Mouse (Mus musculus) midbrain, embryonic 12.5 days (tissue): Measurements from ENCODE around the gene Chpf. TPM values are rescaled to one million over a fixed set of nuclear protein-coding genes. Genes with fewer than 3 reads are reported as not detected.

Experiments used
- ATAC-seq: fragments of 200-750 bp; cut with Nextera tagmentation; 2 replicates; pipeline ENCODE4 v1.8.0; 2017; ENCODE audit warnings: low read depth, moderate TSS enrichment, moderate library complexity; ENCODE audit not compliant: low FRiP score
- H3K27ac ChIP-seq: fragments of 300-500 bp; sonication (generic); replicated peaks from 2 replicates; pipeline ENCODE4 v1.5.1; 2016; ENCODE audit warnings: mild to moderate bottlenecking
- H3K27me3 ChIP-seq: fragments of 300-500 bp; sonication (generic); 2 replicates; pipeline ENCODE4 v1.6.1; 2016; ENCODE audit warnings: mild to moderate bottlenecking
- H3K36me3 ChIP-seq: fragments of 300-500 bp; sonication (generic); 2 replicates; pipeline ENCODE4 v1.6.1; 2016
- H3K4me1 ChIP-seq: fragments of 300-500 bp; sonication (generic); 2 replicates; pipeline ENCODE4 v1.6.1; 2016
- H3K4me2 ChIP-seq: fragments of 300-500 bp; sonication (generic); replicated peaks from 2 replicates; pipeline ENCODE4 v1.6.1; 2016; ENCODE audit warnings: mild to moderate bottlenecking, moderate library complexity
- H3K4me3 ChIP-seq: fragments of 300-500 bp; sonication (generic); 2 replicates; pipeline ENCODE4 v1.5.1; 2016; ENCODE audit warnings: mild to moderate bottlenecking
- H3K9ac ChIP-seq: fragments of 300-500 bp; sonication (generic); replicated peaks from 2 replicates; pipeline ENCODE4 v1.6.1; 2016; ENCODE audit warnings: mild to moderate bottlenecking, moderate library complexity
- H3K9me3 ChIP-seq: fragments of 300-500 bp; sonication (generic); 2 replicates; pipeline ENCODE4 v1.6.1; 2016; ENCODE audit warnings: mild to moderate bottlenecking
- WGBS: fragments of 180-500 bp; shearing (Covaris S2); methylation state at CpG from one replicate; pipeline ENCODE4 v1.1.7; 2016; 5-methylcytosine and 5-hydroxymethylcytosine counted together
- polyA plus RNA-seq: library from polyadenylated mRNA; unstranded; fragments of >200 nt; fragmentation: Nextera tagmentation; extraction: Ambion mirVana; gene quantifications from 2 replicates; pipeline ENCODE4 v1.2.1, GENCODE M21; 2016

Gene Chpf
- 35.9 and 36.3 TPM in 2 replicates for polyA plus RNA-seq

- peaks cover 42% of the 10 kb centered on the region for H3K27me3 ChIP-seq
- peaks cover 38% of the 10 kb centered on the region for H3K4me1 ChIP-seq
- H3K4me2 ChIP-seq: peak within 1 kb of the TSS; percentile 90
- H3K9me3 ChIP-seq: no peaks in the 10 kb centered on the region
- H3K36me3 ChIP-seq: peaks cover 40% of the 10 kb centered on the region
- H3K27ac ChIP-seq: peak within 1 kb of the TSS; percentile 78
- WGBS: under 1% methylated on average over 62 of the region's 76 CpGs
- ATAC-seq: peak; percentile 93
- H3K4me3 ChIP-seq: peak within 1 kb of the TSS; percentile 82
- H3K9ac ChIP-seq: peak within 1 kb of the TSS; percentile 86
These were observed at the start of gene Chpf, which contains the start of gene Tmem198 for GRCm38 (mm10) chr1:75478916-75479634. Gene Chpf, minus strand, starts transcription at chr1:75479307. Gene Tmem198, plus strand, starts transcription at chr1:75479532.

GRCm38 (mm10) chr1:75524679-75525078 lies 45.6 kb upstream of the Chpf start:
- no peaks in the 10 kb centered on the region for H3K27me3 ChIP-seq
- H3K4me2 ChIP-seq: no peak overlapping the region
- H3K9me3 ChIP-seq: no peaks in the 10 kb centered on the region
- H3K9ac ChIP-seq: 0 out of 2 replicates have a peak overlapping the region, but pooled peaks have one; percentile 2
- no peak overlapping the region for H3K4me3 ChIP-seq
- ATAC-seq: no peak
- 95% methylated on average over 7 of the region's 7 CpGs for WGBS
- H3K27ac ChIP-seq: no peak overlapping the region
- H3K4me1 ChIP-seq: peaks cover 11% of the 10 kb centered on the region
- H3K36me3 ChIP-seq: peaks cover 37% of the 10 kb centered on the region

GRCm38 (mm10) chr1:75521321-75522031 lies 42.4 kb upstream of the Chpf start, which contains the start of gene Stk11ip:
Gene Stk11ip, plus strand, starts transcription at chr1:75521529.
- peaks cover 12% of the 10 kb centered on the region; the same call in 1 of the 2 replicates for H3K36me3 ChIP-seq
- WGBS: under 1% methylated on average over 46 of the region's 46 CpGs
- H3K9ac ChIP-seq: peak within 1 kb of the TSS; percentile 45
- H3K4me2 ChIP-seq: peak within 1 kb of the TSS; percentile 67
- H3K9me3 ChIP-seq: no peaks in the 10 kb centered on the region
- peak within 1 kb of the TSS; percentile 90 for H3K27ac ChIP-seq
- H3K4me3 ChIP-seq: peak within 1 kb of the TSS; percentile 61
- peak; percentile 98 for ATAC-seq
- H3K4me1 ChIP-seq: peaks cover 11% of the 10 kb centered on the region
- H3K27me3 ChIP-seq: no peaks in the 10 kb centered on the region

GRCm38 (mm10) chr1:75519576-75519975 lies 40.5 kb upstream of the Chpf start:
- 86% methylated on average over 5 of the region's 5 CpGs for WGBS
- Histone ChIP-seq H3K9me3 (no peaks in the 10 kb centered on the region), H3K4me1 (peaks cover 11% of the 10 kb centered on the region), H3K9ac (no peak overlapping the region), H3K4me3 (no peak overlapping the region), H3K27ac (no peak overlapping the region), H3K36me3 (no peaks in the 10 kb centered on the region), H3K27me3 (no peaks in the 10 kb centered on the region), H3K4me2 (no peak overlapping the region)
- no peak for ATAC-seq

- no peak overlapping the region for H3K27ac ChIP-seq
- WGBS: 94% methylated on average over 4 of the region's 4 CpGs
These were observed 39.3 kb upstream of the Chpf start for GRCm38 (mm10) chr1:75518427-75518826.

GRCm38 (mm10) chr1:75517984-75518383 lies 38.9 kb upstream of the Chpf start:
- Histone ChIP-seq H3K4me1 (peaks cover 11% of the 10 kb centered on the region), H3K36me3 (no peaks in the 10 kb centered on the region), H3K9me3 (no peaks in the 10 kb centered on the region), H3K27me3 (no peaks in the 10 kb centered on the region), H3K4me3 (no peak overlapping the region), H3K9ac (no peak overlapping the region), H3K4me2 (no peak overlapping the region), H3K27ac (no peak overlapping the region)
- 58% methylated on average over 4 of the region's 4 CpGs for WGBS
- no peak for ATAC-seq

More at GRCm38 (mm10) chr1:75518427-75518826, 39.3 kb upstream of the Chpf start:
- Histone ChIP-seq H3K27me3 (no peaks in the 10 kb centered on the region), H3K9ac (no peak overlapping the region), H3K4me1 (peaks cover 11% of the 10 kb centered on the region), H3K4me2 (no peak overlapping the region), H3K9me3 (no peaks in the 10 kb centered on the region), H3K4me3 (no peak overlapping the region), H3K36me3 (no peaks in the 10 kb centered on the region)
- ATAC-seq: no peak

- Histone ChIP-seq H3K4me1 (0 out of 2 replicates have a peak, but pooled peaks cover 2% of the 10 kb centered on the region), H3K27me3 (no peaks in the 10 kb centered on the region), H3K9ac (no peak overlapping the region), H3K4me2 (no peak overlapping the region), H3K27ac (no peak overlapping the region), H3K4me3 (no peak overlapping the region), H3K9me3 (no peaks in the 10 kb centered on the region), H3K36me3 (no peaks in the 10 kb centered on the region)
- 84% methylated on average over 15 of the region's 15 CpGs for WGBS
- no peak for ATAC-seq
These were observed 37.7 kb upstream of the Chpf start for GRCm38 (mm10) chr1:75516703-75517380.

- H3K4me3 ChIP-seq: no peak overlapping the region
- 89% methylated on average over 3 of the region's 3 CpGs for WGBS
- no peaks in the 10 kb centered on the region for H3K36me3 ChIP-seq
- H3K9me3 ChIP-seq: no peaks in the 10 kb centered on the region
- no peaks in the 10 kb centered on the region for H3K4me1 ChIP-seq
- no peak for ATAC-seq
- no peak overlapping the region for H3K9ac ChIP-seq
- no peak overlapping the region for H3K27ac ChIP-seq
- H3K27me3 ChIP-seq: peaks cover 23% of the 10 kb centered on the region
- no peak overlapping the region for H3K4me2 ChIP-seq
These were observed 33.4 kb upstream of the Chpf start for GRCm38 (mm10) chr1:75512550-75512949.

GRCm38 (mm10) chr1:75511437-75512210 lies 32.5 kb upstream of the Chpf start:
- Histone ChIP-seq H3K36me3 (no peaks in the 10 kb centered on the region), H3K27me3 (peaks cover 31% of the 10 kb centered on the region), H3K9me3 (no peaks in the 10 kb centered on the region), H3K4me2 (no peak overlapping the region), H3K4me1 (peaks cover 4% of the 10 kb centered on the region), H3K27ac (no peak overlapping the region), H3K9ac (no peak overlapping the region), H3K4me3 (no peak overlapping the region)
- no peak for ATAC-seq
- 57% methylated on average over 4 of the region's 4 CpGs for WGBS

GRCm38 (mm10) chr1:75510154-75510553 lies 31.0 kb upstream of the Chpf start:
- no peaks in the 10 kb centered on the region for H3K9me3 ChIP-seq
- no peaks in the 10 kb centered on the region for H3K36me3 ChIP-seq
- no peak overlapping the region for H3K4me2 ChIP-seq
- 81% methylated on average over 5 of the region's 5 CpGs for WGBS
- H3K4me3 ChIP-seq: no peak overlapping the region
- no peak overlapping the region for H3K27ac ChIP-seq
- no peak overlapping the region for H3K9ac ChIP-seq
- peaks cover 10% of the 10 kb centered on the region for H3K4me1 ChIP-seq
- no peak for ATAC-seq
- H3K27me3 ChIP-seq: peaks cover 32% of the 10 kb centered on the region

- Histone ChIP-seq H3K4me2 (no peak overlapping the region), H3K27me3 (peaks cover 35% of the 10 kb centered on the region), H3K4me1 (peaks cover 15% of the 10 kb centered on the region), H3K36me3 (no peaks in the 10 kb centered on the region), H3K9ac (no peak overlapping the region), H3K4me3 (no peak overlapping the region), H3K9me3 (no peaks in the 10 kb centered on the region), H3K27ac (no peak overlapping the region)
- 47% methylated on average over 20 of the region's 20 CpGs for WGBS
- ATAC-seq: no peak
These were observed 30.5 kb upstream of the Chpf start for GRCm38 (mm10) chr1:75509586-75509985.
